Mouse (Mus musculus): ENCODE data around the gene Tacr1.

DNA sequence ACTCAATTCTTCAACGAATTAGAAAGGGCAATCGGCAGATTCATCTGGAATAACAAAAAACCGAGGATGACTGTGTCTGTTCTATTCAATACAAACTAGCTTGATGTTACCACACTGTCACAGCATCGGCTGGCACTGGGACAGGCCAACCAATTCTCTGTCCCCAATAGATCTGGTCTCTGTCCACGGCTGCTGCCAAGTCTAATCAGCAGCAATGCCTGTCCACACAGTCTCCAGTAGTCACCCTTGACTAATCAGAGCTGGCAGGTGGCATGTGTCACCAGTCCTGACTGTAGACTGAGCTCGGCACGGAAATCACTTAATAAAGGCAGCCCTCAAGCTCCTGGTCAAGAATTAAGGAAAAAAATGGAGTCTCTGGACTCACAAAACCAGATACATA is 187.3 kb downstream of the Tacr1 start:
- TF ChIP-seq CTCF (IDR thresholded peaks at IDR 0.05; ENCODE audit: low read depth): no peak
- no peak for TF ChIP-seq EP300 (IDR thresholded peaks at IDR 0.05; ENCODE audit: low read depth)

Data from heart, postnatal 0 days (tissue).